8 mouse cellular contexts compared by ENCODE assay signal in genomic region chr4:95105926-95106622, GRCm38 (mm10). TPM values are rescaled to one million over a fixed set of nuclear protein-coding genes. Genes with fewer than 3 reads are reported as not detected.
DNase-seq lines count a peak whose midpoint lies in the region; ATAC-seq lines count a peak whose summit lies in the region.

No protein-coding gene starts in this region.

- H3K27me3 ChIP-seq in forebrain, embryonic 13.5 days = peaks cover 6% of the 10 kb centered on the region; the same call in 1 of the 2 replicates
- H3K27me3 ChIP-seq in hindbrain, embryonic 13.5 days = no peaks in the 10 kb centered on the region; the same call in 1 of the 2 replicates
- peaks cover 15% of the 10 kb centered on the region; the same call in 1 of the 2 replicates for H3K27me3 ChIP-seq in liver, embryonic 12.5 days (replicated peaks)
- H3K27me3 ChIP-seq in neural tube, embryonic 14.5 days (ENCODE audit: control insufficient read depth, insufficient read depth, low read length) = no peaks in the 10 kb centered on the region

- H3K4me1 ChIP-seq in forebrain, embryonic 13.5 days = peaks cover 28% of the 10 kb centered on the region
- H3K4me1 ChIP-seq in hindbrain, embryonic 13.5 days (replicated peaks) = peaks cover 25% of the 10 kb centered on the region
- peaks cover 14% of the 10 kb centered on the region; the same call in 1 of the 2 replicates for H3K4me1 ChIP-seq in liver, embryonic 12.5 days
- H3K4me1 ChIP-seq in neural tube, embryonic 14.5 days (ENCODE audit: control insufficient read depth, insufficient read depth, low read length) = no peaks in the 10 kb centered on the region

- H3K9me3 ChIP-seq in forebrain, embryonic 13.5 days (replicated peaks) = no peaks in the 10 kb centered on the region
- H3K9me3 ChIP-seq in hindbrain, embryonic 13.5 days = peaks cover 5% of the 10 kb centered on the region; the same call in 1 of the 2 replicates
- no peaks in the 10 kb centered on the region for H3K9me3 ChIP-seq in liver, embryonic 12.5 days (replicated peaks)
- H3K9me3 ChIP-seq in neural tube, embryonic 14.5 days (ENCODE audit: control insufficient read depth, low read length) = peaks cover 3% of the 10 kb centered on the region; the same call in 1 of the 2 replicates

- peak; percentile 14 to 34 for DNase-seq in left cerebral cortex, postnatal 10 days (ENCODE audit: extremely low spot score in 1 of 2, low spot score in 2 of 2)
- DNase-seq in left cerebral cortex, adult 8-10 months (ENCODE audit: low spot score in 2 of 2) = no peak
- DNase-seq in R1 (ENCODE audit: low read depth, low spot score) = peak; percentile 69
- DNase-seq in cerebellum, postnatal 4 days (ENCODE audit: low spot score in 2 of 2) = no peak

- H3K4me3 ChIP-seq in forebrain, embryonic 13.5 days = peak overlapping the region; percentile 10; the same call in 1 of the 2 replicates
- peak overlapping the region; percentile 8; the same call in 1 of the 2 replicates for H3K4me3 ChIP-seq in hindbrain, embryonic 13.5 days
- H3K4me3 ChIP-seq in liver, embryonic 12.5 days = no peak overlapping the region
- H3K4me3 ChIP-seq in neural tube, embryonic 14.5 days (ENCODE audit: low read depth, low read length) = no peak overlapping the region

- H3K4me2 ChIP-seq in forebrain, embryonic 13.5 days = peak overlapping the region; percentile 46
- peak overlapping the region; percentile 34 for H3K4me2 ChIP-seq in hindbrain, embryonic 13.5 days
- peak overlapping the region; percentile 39 for H3K4me2 ChIP-seq in liver, embryonic 12.5 days
- H3K4me2 ChIP-seq in neural tube, embryonic 14.5 days (ENCODE audit: low read depth, low read length) = peak overlapping the region; percentile 9; the same call in 1 of the 2 replicates

- 25% methylated on average over 16 of the region's 16 CpGs for WGBS in forebrain, embryonic 13.5 days
- WGBS in hindbrain, embryonic 13.5 days = 33% methylated on average over 16 of the region's 16 CpGs
- WGBS in liver, embryonic 12.5 days (ENCODE audit: insufficient replicate concordance) = 17% methylated on average over 16 of the region's 16 CpGs
- 36% methylated on average over 16 of the region's 16 CpGs for WGBS in neural tube, embryonic 14.5 days

- peak; percentile 52 for ATAC-seq in forebrain, embryonic 13.5 days
- 0 out of 2 replicates have a peak, but pooled peaks have one; percentile 15 for ATAC-seq in hindbrain, embryonic 13.5 days (ENCODE audit: low FRiP score)
- ATAC-seq in liver, embryonic 12.5 days = peak; percentile 67
- peak; percentile 36; the same call in 1 of the 2 replicates for ATAC-seq in neural tube, embryonic 14.5 days (ENCODE audit: low read depth)

- H3K27ac ChIP-seq in forebrain, embryonic 13.5 days = no peak overlapping the region
- H3K27ac ChIP-seq in hindbrain, embryonic 13.5 days = peak overlapping the region; percentile 6; the same call in 1 of the 2 replicates
- peak overlapping the region; percentile 38; the same call in 1 of the 2 replicates for H3K27ac ChIP-seq in liver, embryonic 12.5 days
- no peak overlapping the region for H3K27ac ChIP-seq in neural tube, embryonic 14.5 days (ENCODE audit: low read depth, low read length)

- no peaks in the 10 kb centered on the region for H3K36me3 ChIP-seq in forebrain, embryonic 13.5 days (ENCODE audit: poor library complexity, severe bottlenecking)
- no peaks in the 10 kb centered on the region for H3K36me3 ChIP-seq in hindbrain, embryonic 13.5 days
- H3K36me3 ChIP-seq in liver, embryonic 12.5 days = no peaks in the 10 kb centered on the region
- no peaks in the 10 kb centered on the region for H3K36me3 ChIP-seq in neural tube, embryonic 14.5 days (ENCODE audit: control insufficient read depth, insufficient read depth, low read length)

- intact Hi-C loops in left cerebral cortex, postnatal 10 days (cut with DNase I) = no loop called here

- peak overlapping the region; percentile 45; the same call in 1 of the 2 replicates for H3K9ac ChIP-seq in forebrain, embryonic 13.5 days
- H3K9ac ChIP-seq in hindbrain, embryonic 13.5 days = 0 out of 2 replicates have a peak overlapping the region, but pooled peaks have one; percentile 13
- no peak overlapping the region for H3K9ac ChIP-seq in liver, embryonic 12.5 days
- H3K9ac ChIP-seq in neural tube, embryonic 14.5 days (replicated peaks; ENCODE audit: low read depth, low read length) = no peak overlapping the region

RNA-seq across cellular contexts. Expression of gene Jun, which starts 54.1 kb away (rescaled TPM):
- total RNA-seq in left cerebral cortex, postnatal 10 days (2021) = 10 to 100 TPM; 38.0 to 39.8 TPM
- total RNA-seq in left cerebral cortex, adult 8-10 months (2022) = 10 to 100 TPM; 34.5 to 49.9 (median 40.0) TPM
- 87.2 and 97.6 TPM in 2 replicates for polyA plus RNA-seq in forebrain, embryonic 13.5 days (2015; fragmentation: Nextera tagmentation; extraction: Ambion mirVana)
- polyA plus RNA-seq in hindbrain, embryonic 13.5 days (2015; fragmentation: Nextera tagmentation; extraction: Ambion mirVana) = 55.6 and 56.7 TPM in 2 replicates
- polyA plus RNA-seq in liver, embryonic 12.5 days (2016; fragmentation: Nextera tagmentation; extraction: Ambion mirVana) = 12.0 and 12.2 TPM in 2 replicates
- 25.2 and 38.7 TPM in 2 replicates for polyA plus RNA-seq in neural tube, embryonic 14.5 days (2014; fragmentation: Nextera tagmentation; extraction: Ambion mirVana)

Comparison
In these comparisons a context has a peak if more than half of its experiments do, and no peak if none do; other contexts are left out.
1. DNase-seq: peak in left cerebral cortex, postnatal 10 days (2 of 2) and R1 (single experiment); none in left cerebral cortex, adult 8-10 months (0 of 2) and cerebellum, postnatal 4 days (0 of 2).
2. ATAC-seq: peak in every context shown above with its lines; median percentile 67 in liver, embryonic 12.5 days; 52 in forebrain, embryonic 13.5 days; 36 in neural tube, embryonic 14.5 days; 15 in hindbrain, embryonic 13.5 days.
3. H3K27ac ChIP-seq: peak in hindbrain, embryonic 13.5 days (single experiment) and liver, embryonic 12.5 days (single experiment); none in forebrain, embryonic 13.5 days (single experiment) and neural tube, embryonic 14.5 days (single experiment).
4. H3K4me3 ChIP-seq: peak in forebrain, embryonic 13.5 days (single experiment) and hindbrain, embryonic 13.5 days (single experiment); none in liver, embryonic 12.5 days (single experiment) and neural tube, embryonic 14.5 days (single experiment).
5. H3K9ac ChIP-seq: peak in forebrain, embryonic 13.5 days (single experiment) and hindbrain, embryonic 13.5 days (single experiment); none in liver, embryonic 12.5 days (single experiment) and neural tube, embryonic 14.5 days (single experiment).
6. Peak in every context shown above with its lines, with median percentiles within 50 percentile points of each other: H3K4me2 ChIP-seq.